Mouse (Mus musculus) kidney, embryonic 14.5 days (tissue): Measurements from ENCODE around the gene Snrpe. TPM values are rescaled to one million over a fixed set of nuclear protein-coding genes. Genes with fewer than 3 reads are reported as not detected.

ENCODE experiments used
- ATAC-seq: fragments of 200-750 bp; cut with Nextera tagmentation; 2 replicates; pipeline ENCODE4 v1.8.0; 2017; ENCODE audit warnings: moderate number of reproducible peaks, mild to moderate bottlenecking, moderate TSS enrichment, moderate library complexity; ENCODE audit not compliant: low FRiP score, low TSS enrichment
- H3K27ac ChIP-seq: fragments of 300-500 bp; sonication (generic); 2 replicates; pipeline ENCODE4 v1.5.1; 2014; ENCODE audit warnings: low read depth, mild to moderate bottlenecking, low read length, moderate library complexity, mixed read lengths
- H3K27me3 ChIP-seq: fragments of 300-500 bp; sonication (generic); 2 replicates; pipeline ENCODE4 v1.6.1; 2014; ENCODE audit warnings: mild to moderate bottlenecking, low read length; ENCODE audit not compliant: control insufficient read depth, insufficient read depth
- H3K36me3 ChIP-seq: fragments of 300-500 bp; sonication (generic); 2 replicates; pipeline ENCODE4 v1.6.1; 2014; ENCODE audit warnings: low read length, mixed read lengths; ENCODE audit not compliant: control insufficient read depth, insufficient read depth
- H3K4me1 ChIP-seq: fragments of 300-500 bp; sonication (generic); 2 replicates; pipeline ENCODE4 v1.6.1; 2014; ENCODE audit warnings: low read length, mixed read lengths; ENCODE audit not compliant: control insufficient read depth, insufficient read depth
- H3K4me2 ChIP-seq: fragments of 300-500 bp; sonication (generic); replicated peaks from 2 replicates; pipeline ENCODE4 v1.6.1; 2014; ENCODE audit warnings: low read depth, mild to moderate bottlenecking, low read length
- H3K4me3 ChIP-seq: fragments of 300-500 bp; sonication (generic); 2 replicates; pipeline ENCODE4 v1.5.1; 2014; ENCODE audit warnings: mild to moderate bottlenecking, low read length
- H3K9ac ChIP-seq: fragments of 300-500 bp; sonication (generic); 2 replicates; pipeline ENCODE4 v1.6.1; 2014; ENCODE audit warnings: low read depth, mild to moderate bottlenecking, low read length, moderate library complexity
- H3K9me3 ChIP-seq: fragments of 300-500 bp; sonication (generic); 2 replicates; pipeline ENCODE4 v1.6.1; 2016; ENCODE audit warnings: low read length; ENCODE audit not compliant: control insufficient read depth
- WGBS: fragments of 180-500 bp; shearing (Covaris S2); extraction: QIAGEN DNeasy Blood & Tissue Kit; methylation state at CpG from one replicate; pipeline ENCODE4 v1.1.7; 2014; 5-methylcytosine and 5-hydroxymethylcytosine counted together
- polyA plus RNA-seq: library from polyadenylated mRNA; unstranded; fragments of >200 nt; fragmentation: Nextera tagmentation; extraction: Ambion mirVana; gene quantifications from 2 replicates; pipeline ENCODE4 v1.2.1, GENCODE M21; 2014

The Snrpe gene
- polyA plus RNA-seq, 1 experiment from 2014 or later = 818 TPM

DNA sequence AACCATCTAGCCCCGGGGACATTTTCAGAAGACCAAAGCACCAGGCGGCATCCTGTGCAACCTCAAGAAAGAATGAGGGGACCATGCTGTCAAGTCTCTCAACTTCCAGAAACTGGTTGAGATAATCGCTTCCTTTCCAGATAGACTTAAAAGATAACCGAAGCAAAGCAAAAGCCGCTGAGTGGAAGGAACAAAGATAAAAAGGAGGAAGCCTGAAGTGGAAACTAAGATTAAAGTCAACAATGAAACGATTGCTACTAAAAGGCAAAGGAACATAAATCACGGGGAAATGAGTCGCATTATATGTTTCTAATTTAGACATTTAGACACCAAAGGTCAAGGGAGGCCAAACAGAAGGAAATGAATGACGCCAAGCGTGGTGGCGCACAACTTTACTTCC lies 38.8 kb downstream of the Snrpe start:
- no peaks in the 10 kb centered on the region for H3K27me3 ChIP-seq
- H3K4me3 ChIP-seq = no peak overlapping the region
- no peak overlapping the region for H3K27ac ChIP-seq
- 63% methylated on average over 11 of the region's 11 CpGs for whole genome bisulfite sequencing
- H3K4me2 ChIP-seq = no peak overlapping the region
- H3K9me3 ChIP-seq = peaks cover 7% of the 10 kb centered on the region
- ATAC-seq = no peak
- no peaks in the 10 kb centered on the region for H3K4me1 ChIP-seq
- no peaks in the 10 kb centered on the region for H3K36me3 ChIP-seq
- H3K9ac ChIP-seq = no peak overlapping the region

Other genes with a start within 250 kb of the Snrpe start
- gene Etnk2, start 246.7 kb downstream of the Snrpe start, polyA plus RNA-seq = 1.7 and 2.0 TPM in 2 replicates
- 13.8 and 16.2 TPM in 2 replicates for gene Sox13, start 185.9 kb downstream of the Snrpe start, polyA plus RNA-seq
- gene Zbed6, start 50.6 kb upstream of the Snrpe start, polyA plus RNA-seq = 0.51 TPM in 1 of 2 replicates, not detected in the other
- 6.5 and 11.4 TPM in 2 replicates for gene Gm38394, start 51.0 kb upstream of the Snrpe start, polyA plus RNA-seq
- gene Lax1, start 79.8 kb upstream of the Snrpe start, polyA plus RNA-seq = 0.34 and 0.73 TPM in 2 replicates
- 5.2 and 9.6 TPM in 2 replicates for gene Atp2b4, start 190.8 kb upstream of the Snrpe start, polyA plus RNA-seq